Mouse (Mus musculus) stomach, adult 2 months (tissue): ENCODE measurements around the gene Nudt9. TPM values are rescaled to one million over a fixed set of nuclear protein-coding genes. Genes with fewer than 3 reads are reported as not detected.

ENCODE experiments used
- polyA plus RNA-seq: library from polyadenylated mRNA; depleted of rRNA; stranded (reverse); fragments of >200 nt; gene quantifications from 2 replicates; pipeline ENCODE4 v1.2.3, GENCODE M21; 2012; rRNA removed

Gene Nudt9
- polyA plus RNA-seq = 34.6 and 47.2 TPM in 2 replicates

DNA sequence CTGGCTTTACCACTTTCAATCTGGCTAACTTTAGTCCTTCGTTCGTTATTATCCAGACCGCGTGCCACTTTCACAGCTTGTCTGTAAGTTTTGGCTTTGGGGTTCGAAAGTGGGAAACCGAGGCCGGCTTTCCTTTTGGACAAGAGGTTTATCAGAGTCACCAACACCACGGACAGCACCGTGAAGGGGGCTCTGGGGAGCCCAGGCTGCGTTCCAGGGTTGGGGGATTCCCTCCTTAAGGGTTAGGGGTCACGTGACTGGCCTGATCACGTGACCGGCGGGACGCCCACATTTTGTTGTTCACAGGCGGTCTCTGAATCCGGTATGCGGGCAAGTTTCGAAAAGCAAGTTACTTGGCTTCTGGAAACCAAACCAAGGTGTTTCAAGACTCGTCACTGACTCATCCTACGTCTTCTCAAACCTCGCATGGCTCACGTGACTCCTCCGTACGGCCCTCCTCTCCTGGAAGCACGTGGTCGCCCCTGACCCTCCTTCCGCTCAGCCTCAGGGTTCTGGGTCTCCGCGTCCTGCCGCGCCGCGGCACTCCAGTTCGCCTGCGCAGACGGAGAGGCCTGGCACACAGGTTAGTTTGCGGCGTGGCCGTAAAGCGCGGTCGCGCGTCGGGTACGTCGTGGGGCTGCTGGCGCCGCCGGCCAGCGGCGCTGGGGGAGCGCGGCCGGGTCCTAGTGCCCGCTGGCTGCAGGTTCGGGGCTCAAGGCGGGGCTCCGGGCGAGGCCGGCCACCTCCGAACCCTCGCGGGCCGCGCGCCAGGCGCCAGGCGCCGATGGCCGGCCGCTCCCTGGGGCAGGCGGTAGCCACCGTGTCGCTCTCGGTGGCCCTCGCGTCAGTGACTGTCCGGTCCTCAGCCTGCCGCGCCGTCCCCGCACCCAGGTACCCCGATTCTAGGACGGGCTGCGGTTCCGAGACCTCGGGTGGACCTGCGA is at the start of gene Nudt9:
TSS of gene Nudt9 (plus strand) at position 51 of the 944 bp plus-strand sequence.

GRCm38 (mm10) chr5:104021597-104022378 is 24.3 kb upstream of the Nudt9 start, which contains the start of gene Hsd17b11:
Hsd17b11 (minus strand) TSS chr5:104021919.

DNA sequence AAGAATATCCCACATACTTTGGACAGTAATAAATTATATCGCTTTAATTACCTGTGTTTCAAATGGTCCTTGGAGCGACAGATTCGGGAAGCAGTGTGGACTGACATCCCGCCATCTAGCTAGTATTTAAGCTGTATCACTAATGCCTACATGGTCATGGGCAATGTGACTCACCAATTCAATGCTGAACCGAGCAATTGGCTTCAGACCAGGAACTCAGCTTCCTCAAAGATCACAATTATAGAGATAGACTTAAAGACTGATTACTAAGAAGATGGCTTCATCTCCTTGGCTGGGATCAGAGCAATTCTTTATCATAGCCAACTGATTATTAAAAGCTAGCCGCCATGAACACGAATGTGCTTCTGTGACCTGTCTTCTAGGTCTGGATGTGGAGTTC is 31.4 kb downstream of the Nudt9 start, which contains the start of gene Gm17660:
TSS of gene Gm17660 (minus strand) at position 101 of the 400 bp plus-strand sequence.

DNA sequence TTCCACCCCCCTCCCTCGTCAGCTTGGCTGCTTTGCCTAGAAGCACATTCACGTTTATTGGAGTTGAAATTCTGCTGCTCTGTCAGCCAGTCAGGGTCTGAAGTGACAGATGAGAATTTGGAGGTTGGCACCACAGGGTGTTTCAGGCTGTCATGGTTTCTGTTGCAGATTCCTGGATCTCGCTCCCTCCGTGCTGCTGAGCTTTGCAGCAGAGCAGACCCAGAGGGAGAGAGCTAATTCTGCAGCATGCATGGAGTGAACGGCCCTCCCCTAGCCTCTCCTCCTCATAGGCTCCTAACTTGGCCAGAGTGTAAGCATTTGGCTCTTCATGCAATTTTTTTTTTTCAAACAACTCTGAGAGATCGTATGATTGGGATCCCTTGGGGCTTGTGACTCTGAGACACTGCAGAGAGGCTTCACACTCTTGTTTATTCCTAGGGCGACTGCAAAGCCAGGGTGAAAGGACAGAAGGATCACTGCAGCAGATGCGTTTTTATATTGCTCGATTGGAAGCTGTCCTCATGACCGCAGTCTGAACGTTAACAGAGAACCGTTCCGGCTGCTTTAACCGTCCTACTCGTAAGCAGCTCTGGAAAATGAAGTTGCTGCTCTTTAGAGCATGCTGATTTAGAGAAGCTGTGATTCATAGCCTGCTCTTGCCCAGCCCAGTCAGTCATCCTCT is 67.5 kb downstream of the Nudt9 start, which contains the start of gene Sparcl1:
TSS of gene Sparcl1 (minus strand) at position 243 of the 682 bp plus-strand sequence.

Other genes with a start within 250 kb of the Nudt9 start
- 0.92 and 1.6 TPM in 2 replicates for gene Klhl8, start 135.0 kb upstream of the Nudt9 start, polyA plus RNA-seq
- gene Hsd17b13, start 68.9 kb upstream of the Nudt9 start, polyA plus RNA-seq = 0.16 and 0.30 TPM in 2 replicates
- 32.2 and 44.5 TPM in 2 replicates for gene Hsd17b11, start 24.4 kb upstream of the Nudt9 start, polyA plus RNA-seq
- gene Gm17660, start 31.3 kb downstream of the Nudt9 start, polyA plus RNA-seq = not detected in 2 replicates
- 41.6 and 60.7 TPM in 2 replicates for gene Sparcl1, start 67.4 kb downstream of the Nudt9 start, polyA plus RNA-seq
- gene Dspp, start 124.4 kb downstream of the Nudt9 start, polyA plus RNA-seq = not detected in 2 replicates
- 0.03 TPM in 1 of 2 replicates, not detected in the other for gene Dmp1, start 156.3 kb downstream of the Nudt9 start, polyA plus RNA-seq